Mouse (Mus musculus) thymus, postnatal 25 days (tissue): ENCODE results near the gene Rps12.
"Not testable (repeated sequence)": the region's sequence is repeated elsewhere in the genome, so short reads cannot be mapped to it uniquely, and the experiment has no call there.

ENCODE experiments used
- DNase-seq: peaks from one replicate; pipeline ENCODE4 v3.0.0; 2022

The Rps12 gene

DNA sequence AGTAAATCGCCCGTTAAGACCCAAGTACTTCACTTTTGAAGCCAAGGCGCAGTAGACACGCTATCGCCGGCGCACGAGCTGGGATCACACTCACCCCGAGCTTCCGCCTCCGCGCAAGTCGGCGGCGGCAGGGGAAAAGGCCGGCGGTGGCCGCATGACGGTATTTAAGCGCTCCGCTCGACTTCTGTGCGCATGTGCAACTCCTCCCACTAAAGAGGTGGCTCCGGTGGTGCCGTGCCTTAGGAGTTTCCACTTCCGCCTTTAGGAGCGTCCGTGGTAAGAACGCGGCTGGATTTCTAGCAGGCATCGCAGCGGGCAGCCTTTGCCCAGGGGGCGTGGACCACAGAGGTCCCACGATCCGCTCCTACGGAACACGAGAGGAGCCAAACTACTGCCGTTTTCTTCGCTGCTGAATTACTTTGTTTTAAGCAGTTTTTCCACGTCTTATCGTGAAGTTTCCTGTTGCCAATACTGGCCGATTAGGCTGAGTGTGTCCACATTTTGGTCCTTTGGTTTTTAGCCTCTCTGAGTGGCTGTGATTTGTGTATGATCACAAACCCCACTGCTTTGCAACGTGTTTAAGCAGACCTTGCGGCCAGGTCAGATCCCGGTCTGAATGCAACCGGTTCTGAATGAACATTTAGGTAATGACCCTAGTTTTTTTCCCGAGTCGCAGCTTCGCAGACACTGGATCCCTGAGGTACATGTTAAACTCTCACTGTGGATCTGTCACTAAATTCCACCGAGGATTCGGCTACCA, at the start of gene Rps12:
Rps12 (minus strand) TSS at position 214 of the 760 bp plus-strand sequence.
- peak; percentile 99 for DNase-seq

DNA sequence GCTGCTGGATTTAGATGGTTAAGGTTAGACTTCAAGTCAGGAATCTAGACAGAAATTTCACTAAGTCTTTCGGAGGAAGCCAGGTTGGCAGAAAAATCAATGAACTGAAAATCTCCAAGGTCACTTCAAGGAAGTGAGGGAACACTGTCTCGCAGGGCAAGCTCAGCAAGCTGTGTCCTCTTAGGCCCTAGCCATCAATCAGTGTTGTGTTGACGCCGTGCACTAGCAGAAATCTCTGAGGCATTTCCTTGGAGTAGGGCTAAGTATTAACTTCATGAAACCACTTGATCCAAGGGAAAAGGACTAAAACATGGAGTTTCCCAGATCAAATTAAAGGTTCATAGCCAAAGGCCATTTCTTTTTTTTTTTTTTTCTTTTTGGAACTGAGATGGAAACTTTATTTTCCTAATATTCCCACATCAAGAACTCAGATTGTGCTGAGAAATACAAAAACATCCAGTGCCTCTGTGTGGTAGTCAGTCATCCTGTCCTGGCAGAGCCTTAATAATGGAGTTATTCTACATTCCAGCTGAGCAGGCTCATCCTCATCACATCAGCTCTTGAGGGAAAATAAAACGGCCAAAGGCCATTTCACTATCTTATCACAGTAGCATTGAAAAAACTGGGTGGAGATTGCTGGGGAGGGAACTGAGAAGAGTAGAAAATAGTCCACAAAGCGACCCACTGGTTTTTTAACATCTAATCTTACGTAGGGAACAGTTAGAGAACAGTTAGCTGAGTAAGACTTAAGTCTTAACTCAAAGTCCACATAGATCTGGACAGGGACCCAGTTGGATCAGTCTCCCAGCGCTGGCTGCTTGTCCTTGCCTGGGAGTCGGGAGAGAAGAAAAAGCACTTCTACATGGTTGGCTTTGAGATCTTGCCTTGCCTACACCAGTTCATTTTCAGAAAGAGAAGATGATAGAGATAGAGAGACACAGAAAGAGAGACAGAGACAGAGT, 49.2 kb upstream of the Rps12 start:
- no peak for DNase-seq

GRCm38 (mm10) chr10:23826516-23826915, 39.4 kb upstream of the Rps12 start:
- DNase-seq: no peak

GRCm38 (mm10) chr10:23816241-23816640, 29.2 kb upstream of the Rps12 start:
- DNase-seq: no peak

DNA sequence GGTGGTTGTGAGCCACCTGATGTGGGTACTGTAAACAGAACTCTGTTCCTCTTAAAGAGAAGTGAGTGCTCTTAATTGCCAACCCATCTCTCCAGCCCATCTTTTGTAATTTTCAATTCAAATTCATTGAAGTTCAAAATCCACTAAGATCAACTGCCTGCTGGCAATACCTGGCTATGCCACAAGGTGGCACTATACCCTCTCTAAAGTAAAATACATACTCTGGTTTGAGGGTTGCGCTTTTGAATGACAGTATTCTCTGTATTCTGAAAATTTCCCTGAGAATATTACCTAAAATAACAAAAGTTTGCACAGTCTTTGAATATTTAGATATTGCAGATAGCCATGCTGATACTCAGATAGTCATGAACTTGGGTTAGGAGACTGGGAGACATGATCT, 28.1 kb upstream of the Rps12 start:
- DNase-seq: peak; percentile 62

DNA sequence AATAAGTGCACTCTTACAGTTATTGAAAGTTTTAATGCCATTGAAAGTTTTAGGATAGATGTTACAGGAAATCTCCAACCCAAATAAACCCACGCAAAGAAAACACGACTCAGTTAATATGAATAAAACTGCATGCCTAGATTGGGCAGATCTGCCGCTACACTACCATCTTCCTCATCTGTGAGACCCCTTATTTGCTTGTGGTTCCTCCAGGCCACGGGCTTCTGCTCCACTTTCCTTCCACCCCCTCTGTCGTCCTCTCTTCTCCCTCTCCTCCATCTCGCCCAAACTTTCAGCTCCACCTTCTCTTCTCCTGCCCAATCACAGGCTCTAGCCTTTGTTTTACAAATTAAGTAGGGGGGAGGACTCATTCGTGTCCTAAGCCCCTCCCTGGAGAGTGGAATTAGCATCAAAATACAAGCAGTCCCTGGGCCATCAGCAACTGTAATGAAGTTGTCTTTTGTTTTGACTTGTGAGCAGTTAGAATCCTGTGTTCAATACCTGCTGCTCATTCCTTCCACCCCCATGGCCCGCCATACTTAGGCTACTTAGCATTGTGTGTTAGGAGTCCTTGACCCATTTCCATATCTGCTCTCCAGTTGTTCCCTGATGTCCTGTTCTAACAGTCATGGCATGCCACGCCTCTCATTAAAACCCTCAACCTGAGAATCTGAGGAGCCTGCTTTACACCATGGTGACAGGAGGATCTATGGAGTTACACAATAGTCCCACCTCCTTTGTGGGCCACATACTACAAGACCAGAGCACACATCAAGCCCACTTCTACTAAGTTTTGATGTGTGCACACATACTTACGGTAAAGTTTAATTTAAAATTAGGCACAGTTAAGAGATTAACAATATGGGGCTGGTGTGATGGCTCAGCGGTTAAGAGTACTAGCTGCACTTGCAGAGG, 26.0 kb upstream of the Rps12 start:
- DNase-seq: no peak

DNA sequence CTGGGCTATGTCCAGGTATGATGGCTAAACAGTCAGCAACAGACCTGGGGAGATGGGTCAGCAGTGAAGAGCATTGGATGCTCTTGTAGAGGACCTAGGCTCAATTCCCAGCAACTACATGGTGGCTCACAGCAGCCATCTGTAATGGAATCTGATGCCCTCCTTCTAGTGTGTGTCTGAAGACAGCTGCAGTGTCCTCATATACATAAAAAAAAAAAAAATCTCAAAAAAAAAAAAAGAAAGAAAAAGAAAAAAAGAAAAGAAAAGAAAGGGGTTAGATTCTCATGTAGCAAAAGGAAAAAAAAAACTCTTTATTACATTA, 25.3 kb upstream of the Rps12 start:
- DNase-seq: no peak

GRCm38 (mm10) chr10:23811635-23812437, 24.8 kb upstream of the Rps12 start:
- peak; percentile 63 for DNase-seq

- no peak for DNase-seq
Observed at GRCm38 (mm10) chr10:23806201-23806600, 19.1 kb upstream of the Rps12 start.

- DNase-seq: no peak
Observed at GRCm38 (mm10) chr10:23804665-23805064, 17.6 kb upstream of the Rps12 start.

DNA sequence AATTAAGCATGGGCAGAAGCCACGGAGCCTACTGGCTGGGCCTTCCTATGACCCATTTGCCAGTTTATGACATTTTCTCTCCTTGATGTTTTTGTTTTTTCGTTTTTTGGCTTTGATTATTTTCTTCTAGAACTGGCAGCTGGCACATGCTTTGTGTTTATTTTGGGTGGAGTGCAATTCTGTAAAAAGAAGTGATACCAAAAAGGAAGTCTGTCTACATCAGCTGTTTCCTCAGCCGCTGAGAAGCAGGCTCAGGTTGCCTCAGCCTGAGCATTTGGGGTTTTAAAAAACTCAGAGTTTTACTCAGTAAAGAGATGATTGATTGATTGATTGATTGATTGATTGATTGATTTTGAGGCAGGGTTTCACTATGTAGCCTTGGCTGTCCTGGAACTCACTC, 15.8 kb upstream of the Rps12 start:
- DNase-seq: no peak

DNA sequence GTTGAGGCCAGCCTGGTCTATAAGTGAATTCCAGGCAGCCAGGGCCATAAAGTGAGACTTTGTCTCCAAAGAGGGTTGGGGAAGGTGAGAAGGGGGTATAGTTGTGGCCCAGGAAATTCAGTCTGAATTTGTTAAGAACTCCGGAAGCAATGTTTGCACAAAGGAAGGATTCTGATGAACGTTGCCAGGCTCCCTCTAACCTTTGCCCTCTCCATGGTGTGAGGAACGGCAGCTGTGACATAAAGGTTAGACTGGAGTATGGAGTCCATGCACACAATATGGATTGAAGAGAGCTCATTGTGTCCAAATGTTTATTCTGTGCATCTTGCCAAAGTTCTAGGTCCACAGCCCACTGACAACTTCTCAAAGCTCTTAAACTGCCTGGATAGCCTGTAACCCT, 12.9 kb upstream of the Rps12 start:
- DNase-seq: no peak

DNA sequence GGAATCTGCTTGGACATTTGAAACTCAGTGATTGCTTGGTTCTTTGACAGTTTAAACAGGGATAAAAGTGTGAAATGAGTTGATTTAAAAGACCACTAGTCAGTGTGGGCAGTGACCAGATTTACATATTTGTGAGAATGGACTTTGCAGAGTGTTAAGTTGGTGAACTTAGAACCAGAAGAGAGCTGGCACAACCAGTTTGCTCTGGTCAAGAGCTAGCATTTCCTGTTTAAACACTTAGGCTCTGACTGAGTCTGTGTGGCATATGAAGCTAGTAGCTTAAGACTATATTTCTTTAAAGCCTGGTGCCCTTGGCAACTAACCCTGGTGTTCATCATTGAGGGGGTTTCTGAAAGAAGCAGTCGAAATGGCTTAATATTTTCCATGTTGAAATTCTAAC, 11.1 kb upstream of the Rps12 start:
- DNase-seq: no peak

DNA sequence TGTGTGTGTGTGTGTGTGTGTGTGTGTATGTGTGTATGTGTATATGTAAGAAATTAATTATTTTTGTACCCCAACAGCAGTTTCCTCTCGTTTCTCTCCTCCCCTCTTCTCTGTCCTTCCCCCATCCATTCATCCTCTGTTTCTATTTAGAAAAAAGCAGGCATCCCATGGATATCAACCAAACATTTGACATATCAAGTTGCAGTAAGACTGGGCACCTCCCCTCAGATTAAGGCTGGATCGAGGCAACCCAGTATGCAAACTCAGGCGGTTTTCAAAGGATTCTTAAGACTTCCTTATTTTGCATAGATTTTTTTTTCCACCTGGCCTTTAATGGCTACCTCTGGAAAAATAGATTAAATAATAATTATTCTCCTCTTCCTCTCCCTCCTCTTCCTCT, 10.5 kb upstream of the Rps12 start:
- no peak for DNase-seq

DNA sequence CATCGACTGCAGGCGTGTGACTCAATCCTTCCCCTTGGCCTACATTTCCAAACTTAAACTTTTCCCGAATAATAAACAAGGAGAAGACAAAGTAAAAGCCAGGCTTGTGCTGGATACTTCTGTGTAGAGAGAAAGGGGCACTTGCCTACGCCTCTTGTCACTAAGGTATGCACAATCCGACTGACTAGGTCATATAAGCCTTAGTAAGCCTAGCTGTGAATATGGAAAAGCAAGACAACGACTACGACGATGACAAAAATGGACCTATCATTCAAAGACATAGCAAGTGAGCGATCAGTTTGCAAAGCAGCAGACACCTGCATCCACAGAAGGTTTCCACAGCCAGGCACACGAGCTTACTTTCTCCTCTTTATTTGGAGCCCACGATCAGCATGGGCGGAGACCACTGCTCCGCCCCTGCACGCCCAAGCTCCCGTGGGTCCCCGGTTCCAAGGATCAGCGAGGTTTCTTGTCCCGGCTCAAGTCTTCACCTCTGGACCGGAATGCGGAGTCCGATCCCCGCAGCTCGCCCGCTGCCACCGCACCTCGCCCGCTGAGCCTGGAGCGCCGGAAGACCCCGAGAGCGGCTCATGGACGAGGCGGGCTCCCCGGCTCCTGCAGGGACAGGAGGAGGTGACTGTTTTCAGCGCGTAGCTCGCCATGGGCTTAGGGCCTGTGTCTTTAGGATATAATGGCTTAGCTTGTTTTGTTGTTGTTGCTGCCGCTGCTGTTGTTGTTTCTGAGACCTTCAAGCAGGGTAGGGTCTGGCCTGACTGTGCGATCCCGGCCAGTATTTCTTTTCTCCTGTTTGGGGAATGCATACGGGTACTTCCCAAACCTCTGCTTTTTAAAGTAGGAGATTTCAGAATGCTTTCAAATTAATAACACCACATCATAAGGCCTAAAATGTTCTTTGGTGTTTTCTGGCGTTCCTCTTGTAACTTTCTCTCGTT, 9.8 kb upstream of the Rps12 start, which contains the start of gene Slc18b1:
Slc18b1 (plus strand) TSS at position 436 of the 953 bp plus-strand sequence.
- peak; percentile 12 for DNase-seq

GRCm38 (mm10) chr10:23795871-23796520, 8.9 kb upstream of the Rps12 start:
- DNase-seq: no peak

GRCm38 (mm10) chr10:23788056-23788600, 1.1 kb upstream of the Rps12 start:
- DNase-seq: peak; percentile 3

DNA sequence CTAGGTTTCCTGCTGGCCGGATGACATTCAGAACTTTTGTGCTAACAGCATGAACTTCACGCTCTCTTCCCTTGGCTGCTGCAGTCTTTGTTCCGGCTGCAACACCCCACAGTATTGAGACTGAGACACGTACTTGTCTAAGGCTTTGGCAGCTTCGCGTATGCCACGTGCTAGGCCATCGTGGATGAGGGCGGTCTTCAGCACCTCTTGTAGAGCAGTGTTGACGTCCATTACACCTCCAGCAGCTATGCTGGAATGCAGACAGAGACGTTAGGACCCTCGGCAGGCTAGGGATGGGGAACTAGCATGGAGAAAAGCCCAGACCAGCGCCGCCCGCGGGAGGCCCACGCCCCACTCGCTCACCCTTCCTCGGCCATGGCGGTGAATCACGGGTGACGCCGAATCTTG, 440 bp downstream of the Rps12 start:
- not testable (repeated sequence) for DNase-seq

- no peak for DNase-seq
Observed at GRCm38 (mm10) chr10:23786040-23786439, 1.0 kb downstream of the Rps12 start.

DNA sequence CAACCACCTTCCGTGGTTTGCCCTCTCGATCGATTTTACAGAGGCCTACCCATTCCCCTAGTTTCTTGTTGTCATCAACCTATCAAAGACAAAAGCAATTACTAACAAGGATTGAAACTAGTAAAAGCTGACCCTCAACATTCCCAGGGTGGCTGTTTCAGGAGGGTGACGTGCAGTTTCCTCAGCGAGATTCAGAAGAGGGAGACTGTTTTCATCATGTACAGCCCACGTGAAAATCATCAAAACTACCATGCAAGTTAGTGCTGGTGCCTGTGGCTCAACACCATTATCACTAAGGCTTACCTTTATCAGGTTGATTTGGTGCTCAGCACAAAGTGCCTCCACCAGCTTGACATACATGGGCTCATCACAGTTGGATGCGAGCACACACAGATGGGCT, 1.5 kb downstream of the Rps12 start:
- not testable (repeated sequence) for DNase-seq
